Mouse (Mus musculus) intestine, postnatal 0 days (tissue): ENCODE results near the gene Dpyd. TPM values are rescaled to one million over a fixed set of nuclear protein-coding genes. Genes with fewer than 3 reads are reported as not detected.

Experiments
- ATAC-seq: fragments of 200-750 bp; cut with Nextera tagmentation; 2 replicates; pipeline ENCODE4 v1.8.0; 2017; ENCODE audit warnings: mild to moderate bottlenecking, moderate TSS enrichment, moderate library complexity
- H3K27ac ChIP-seq: fragments of 300-500 bp; sonication (generic); 2 replicates; pipeline ENCODE4 v1.5.1; 2014; ENCODE audit warnings: mild to moderate bottlenecking, low read depth, low read length, moderate library complexity
- H3K27me3 ChIP-seq: fragments of 300-500 bp; sonication (generic); replicated peaks from 2 replicates; pipeline ENCODE4 v1.6.1; 2014; ENCODE audit warnings: low read length, mixed read lengths; ENCODE audit not compliant: control insufficient read depth, insufficient read depth
- H3K36me3 ChIP-seq: fragments of 300-500 bp; sonication (generic); 2 replicates; pipeline ENCODE4 v1.6.1; 2014; ENCODE audit warnings: mild to moderate bottlenecking, moderate library complexity; ENCODE audit not compliant: control insufficient read depth, insufficient read depth
- H3K4me1 ChIP-seq: fragments of 300-500 bp; sonication (generic); replicated peaks from 2 replicates; pipeline ENCODE4 v1.6.1; 2014; ENCODE audit warnings: antibody characterized with exemption, low read length, mixed read lengths; ENCODE audit not compliant: control insufficient read depth, insufficient read depth
- H3K4me2 ChIP-seq: fragments of 300-500 bp; sonication (generic); replicated peaks from 2 replicates; pipeline ENCODE4 v1.6.1; 2014; ENCODE audit warnings: low read depth, mild to moderate bottlenecking, moderate library complexity
- H3K4me3 ChIP-seq: fragments of 300-500 bp; sonication (generic); 2 replicates; pipeline ENCODE4 v1.5.1; 2014; ENCODE audit warnings: low read depth, low read length
- H3K9ac ChIP-seq: fragments of 300-500 bp; sonication (generic); 2 replicates; pipeline ENCODE4 v1.6.1; 2014; ENCODE audit warnings: mild to moderate bottlenecking, low read depth, low read length
- H3K9me3 ChIP-seq: fragments of 300-500 bp; sonication (generic); 2 replicates; pipeline ENCODE4 v1.6.1; 2016; ENCODE audit warnings: mixed run types; ENCODE audit not compliant: control insufficient read depth
- CTCF ChIP-seq: sonication (generic); IDR thresholded peaks from 2 replicates; pipeline ENCODE4 v1.5.1; 2016; ENCODE audit warnings: low read depth, mild to moderate bottlenecking, control low read depth, antibody characterized with exemption, moderate library complexity
- WGBS: fragments of 180-500 bp; shearing (Covaris S2); extraction: QIAGEN DNeasy Blood & Tissue Kit; methylation state at CpG from one replicate; pipeline ENCODE4 v1.1.7; 2014; 5-methylcytosine and 5-hydroxymethylcytosine counted together
- polyA plus RNA-seq: library from polyadenylated mRNA; unstranded; fragments of >200 nt; fragmentation: Nextera tagmentation; extraction: Ambion mirVana; gene quantifications from 2 replicates; pipeline ENCODE4 v1.2.1, GENCODE M21; 2015

The Dpyd gene
- polyA plus RNA-seq, 1 experiment from 2014 or later = 39.7 TPM

DNA sequence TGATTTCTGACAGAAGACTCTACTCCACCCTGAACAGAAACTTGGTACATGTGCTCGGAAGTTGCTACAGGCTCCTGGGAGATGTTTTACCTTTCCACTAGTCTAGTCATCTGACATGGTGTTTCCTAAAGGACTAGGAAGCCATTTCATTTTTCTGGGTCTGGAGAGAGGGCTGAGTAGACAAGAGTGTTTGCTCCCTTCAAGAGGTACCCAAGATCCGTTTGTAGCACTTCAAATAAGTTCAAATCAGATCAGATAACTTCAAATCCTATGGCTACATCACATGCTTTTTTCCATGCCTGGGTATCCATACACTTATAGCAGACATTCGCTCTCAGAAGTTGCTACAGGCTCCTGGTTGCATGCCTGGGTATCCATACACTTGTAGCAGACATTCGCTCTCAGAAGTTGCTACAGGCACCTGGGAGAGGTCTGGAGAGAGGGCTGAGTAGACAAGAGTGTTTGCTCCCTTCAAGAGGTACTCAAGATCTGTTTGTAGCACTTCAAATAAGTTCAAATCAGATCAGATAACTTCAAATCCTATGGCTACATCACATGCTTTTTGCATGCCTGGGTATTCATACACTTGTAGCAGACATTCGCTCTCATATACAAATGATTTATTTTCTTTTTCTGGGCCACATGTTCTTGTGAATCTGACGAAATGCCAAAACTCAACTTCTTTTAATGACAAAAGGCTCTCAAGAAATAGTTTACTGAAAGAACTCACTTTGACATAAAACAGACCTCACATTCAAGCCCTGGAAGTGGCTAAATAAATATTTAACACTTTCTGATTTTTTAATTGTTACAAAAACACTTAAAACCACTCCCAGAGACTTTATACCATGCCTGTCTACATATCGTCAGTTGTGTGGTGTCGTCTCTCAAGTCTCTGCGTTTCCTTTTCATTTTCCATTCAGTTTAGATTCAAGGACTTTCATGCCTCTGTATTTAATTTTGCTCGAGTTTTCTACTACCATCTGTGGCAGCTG is 307.5 kb downstream of the Dpyd start:
- TF ChIP-seq CTCF = no peak
- no peak overlapping the region for H3K4me2 ChIP-seq
- no peaks in the 10 kb centered on the region for H3K36me3 ChIP-seq
- no peaks in the 10 kb centered on the region for H3K9me3 ChIP-seq
- 68% methylated on average over 10 of the region's 10 CpGs for WGBS
- no peak overlapping the region for H3K9ac ChIP-seq
- no peak overlapping the region for H3K4me3 ChIP-seq
- no peaks in the 10 kb centered on the region for H3K27me3 ChIP-seq
- no peak for ATAC-seq
- H3K4me1 ChIP-seq = no peaks in the 10 kb centered on the region
- H3K27ac ChIP-seq = no peak overlapping the region

DNA sequence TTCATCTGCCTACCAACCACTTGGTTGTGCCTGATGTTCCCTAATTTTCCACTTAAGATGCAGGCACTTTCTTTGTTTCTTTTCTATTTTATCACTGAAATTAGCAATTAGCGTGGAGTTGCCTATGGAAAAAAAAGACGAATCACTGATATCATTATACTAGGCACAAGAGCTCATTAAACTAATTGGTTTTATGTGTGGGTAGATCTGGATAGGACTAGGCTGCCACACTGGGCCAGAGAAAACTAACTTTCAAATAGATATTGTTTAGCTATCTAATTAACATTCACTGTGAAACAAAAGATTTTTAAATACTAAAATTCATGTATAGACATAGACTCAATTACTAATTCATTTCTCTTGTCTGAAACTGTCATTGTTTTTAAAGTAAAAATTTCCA is 313.9 kb downstream of the Dpyd start:
- Histone ChIP-seq H3K9me3 (no peaks in the 10 kb centered on the region), H3K27ac (no peak overlapping the region), H3K36me3 (no peaks in the 10 kb centered on the region), H3K9ac (no peak overlapping the region), H3K4me1 (no peaks in the 10 kb centered on the region), H3K4me3 (no peak overlapping the region), H3K4me2 (no peak overlapping the region), H3K27me3 (no peaks in the 10 kb centered on the region)
- no peak for TF ChIP-seq CTCF
- no peak for ATAC-seq
- 79% methylated on average over 2 of the region's 2 CpGs for WGBS

DNA sequence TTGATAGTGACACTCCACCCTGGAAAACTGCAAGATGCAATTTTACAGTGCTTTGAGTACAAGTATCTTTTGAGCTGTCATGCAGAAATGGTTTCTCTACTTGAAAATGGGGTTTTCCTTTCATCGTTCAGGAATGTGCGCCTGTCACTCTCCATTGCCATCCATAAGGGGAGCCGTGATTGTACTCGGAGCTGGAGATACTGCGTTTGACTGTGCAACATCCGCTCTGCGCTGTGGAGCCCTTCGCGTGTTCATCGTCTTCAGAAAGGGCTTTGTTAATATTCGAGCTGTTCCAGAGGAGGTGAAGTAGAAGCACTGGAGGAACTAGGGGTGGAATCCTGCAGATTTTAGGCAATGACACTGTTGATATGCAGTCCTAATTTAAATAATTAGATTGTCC is 337.1 kb downstream of the Dpyd start:
- no peaks in the 10 kb centered on the region for H3K9me3 ChIP-seq
- WGBS = 90% methylated on average over 11 of the region's 11 CpGs
- H3K36me3 ChIP-seq = peaks cover 3% of the 10 kb centered on the region; the same call in 1 of the 2 replicates
- no peak overlapping the region for H3K27ac ChIP-seq
- H3K9ac ChIP-seq = no peak overlapping the region
- H3K4me1 ChIP-seq = no peaks in the 10 kb centered on the region
- ATAC-seq = no peak
- H3K4me3 ChIP-seq = no peak overlapping the region
- no peaks in the 10 kb centered on the region for H3K27me3 ChIP-seq
- no peak for TF ChIP-seq CTCF
- H3K4me2 ChIP-seq = no peak overlapping the region

DNA sequence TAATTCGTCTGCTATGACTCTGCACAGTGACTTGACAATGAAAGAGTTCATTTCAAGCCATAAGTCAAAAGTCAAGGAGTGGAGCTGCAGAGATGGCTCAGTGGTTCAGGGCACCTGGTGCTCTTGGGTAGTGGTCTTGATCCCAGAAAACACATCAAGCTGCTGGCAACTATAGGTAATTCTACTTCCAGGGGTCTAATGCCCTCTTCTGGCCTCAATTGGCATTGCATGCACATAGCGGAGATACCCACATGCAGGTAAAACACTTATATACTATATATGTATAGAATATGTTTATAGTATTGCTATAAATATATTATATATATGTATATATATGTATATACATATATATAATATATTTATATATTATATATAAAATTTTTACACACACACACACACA is 429.4 kb downstream of the Dpyd start:
- H3K36me3 ChIP-seq = no peaks in the 10 kb centered on the region
- no peak for ATAC-seq
- no peak overlapping the region for H3K27ac ChIP-seq
- no peaks in the 10 kb centered on the region for H3K27me3 ChIP-seq
- no peak overlapping the region for H3K4me3 ChIP-seq
- WGBS = 92% methylated on average over 2 of the region's 2 CpGs
- H3K9ac ChIP-seq = no peak overlapping the region
- H3K9me3 ChIP-seq = no peaks in the 10 kb centered on the region
- H3K4me1 ChIP-seq = no peaks in the 10 kb centered on the region
- H3K4me2 ChIP-seq = no peak overlapping the region
- TF ChIP-seq CTCF = no peak

DNA sequence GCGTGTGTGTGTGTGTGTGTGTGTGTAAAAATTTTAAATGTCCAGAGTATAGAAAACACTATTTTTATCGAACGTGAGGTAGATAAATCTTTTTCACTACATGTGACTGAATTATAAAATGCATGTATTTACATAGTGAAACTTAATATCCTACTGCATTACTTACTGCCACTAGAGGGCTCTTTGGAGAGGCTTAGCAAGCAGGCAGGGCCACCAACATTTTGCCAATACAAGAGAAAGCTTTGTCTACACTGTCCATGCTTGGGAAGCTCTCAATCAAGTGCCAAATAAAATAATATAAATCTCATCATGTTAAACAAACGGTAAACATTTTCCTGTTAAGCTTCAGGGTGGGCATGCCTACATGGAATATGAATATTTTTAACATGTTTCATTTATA is 429.9 kb downstream of the Dpyd start:
- Histone ChIP-seq H3K36me3 (no peaks in the 10 kb centered on the region), H3K27ac (no peak overlapping the region), H3K9ac (no peak overlapping the region), H3K4me2 (no peak overlapping the region), H3K4me1 (no peaks in the 10 kb centered on the region), H3K4me3 (no peak overlapping the region), H3K9me3 (no peaks in the 10 kb centered on the region), H3K27me3 (no peaks in the 10 kb centered on the region)
- WGBS = 83% methylated on average over 4 of the region's 4 CpGs
- peak; percentile 60 for TF ChIP-seq CTCF
- ATAC-seq = no peak

DNA sequence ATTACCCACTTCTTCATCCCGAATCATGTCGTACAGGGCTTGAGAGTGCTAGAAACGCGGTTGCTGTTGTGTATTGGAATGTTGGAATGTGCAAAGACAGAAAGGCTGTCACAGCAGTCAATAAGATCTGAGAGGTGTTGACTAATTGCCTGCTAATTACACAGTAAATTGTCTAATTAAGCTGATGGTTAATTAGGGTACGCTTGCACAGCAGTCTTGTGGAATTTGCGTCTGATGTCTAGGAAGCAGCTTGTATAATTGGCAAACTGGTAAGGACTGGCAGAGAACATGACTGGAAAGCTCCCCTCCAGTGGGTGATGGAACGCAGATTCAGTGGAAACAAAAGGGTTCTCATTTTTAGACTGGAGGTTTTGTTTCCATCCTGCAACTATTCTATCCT is 459.3 kb downstream of the Dpyd start:
- Histone ChIP-seq H3K4me1 (no peaks in the 10 kb centered on the region), H3K27me3 (no peaks in the 10 kb centered on the region), H3K27ac (no peak overlapping the region), H3K4me3 (no peak overlapping the region), H3K4me2 (no peak overlapping the region), H3K9ac (no peak overlapping the region), H3K9me3 (no peaks in the 10 kb centered on the region), H3K36me3 (no peaks in the 10 kb centered on the region)
- no peak for TF ChIP-seq CTCF
- 69% methylated on average over 7 of the region's 7 CpGs for WGBS
- ATAC-seq = no peak
